Mouse (Mus musculus): ENCODE measurements around the gene Ptpn11. TPM values are rescaled to one million over a fixed set of nuclear protein-coding genes. Genes with fewer than 3 reads are reported as not detected.
A peak's percentile ranks its signal among the peaks of the same experiment; 100 is the strongest.
"Not testable (repeated sequence)": the region's sequence is repeated elsewhere in the genome, so short reads cannot be mapped to it uniquely, and the experiment has no call there.

The Ptpn11 gene
- total RNA-seq (2021), result 10 to 100 TPM; 96.8 to 96.9 TPM

DNA sequence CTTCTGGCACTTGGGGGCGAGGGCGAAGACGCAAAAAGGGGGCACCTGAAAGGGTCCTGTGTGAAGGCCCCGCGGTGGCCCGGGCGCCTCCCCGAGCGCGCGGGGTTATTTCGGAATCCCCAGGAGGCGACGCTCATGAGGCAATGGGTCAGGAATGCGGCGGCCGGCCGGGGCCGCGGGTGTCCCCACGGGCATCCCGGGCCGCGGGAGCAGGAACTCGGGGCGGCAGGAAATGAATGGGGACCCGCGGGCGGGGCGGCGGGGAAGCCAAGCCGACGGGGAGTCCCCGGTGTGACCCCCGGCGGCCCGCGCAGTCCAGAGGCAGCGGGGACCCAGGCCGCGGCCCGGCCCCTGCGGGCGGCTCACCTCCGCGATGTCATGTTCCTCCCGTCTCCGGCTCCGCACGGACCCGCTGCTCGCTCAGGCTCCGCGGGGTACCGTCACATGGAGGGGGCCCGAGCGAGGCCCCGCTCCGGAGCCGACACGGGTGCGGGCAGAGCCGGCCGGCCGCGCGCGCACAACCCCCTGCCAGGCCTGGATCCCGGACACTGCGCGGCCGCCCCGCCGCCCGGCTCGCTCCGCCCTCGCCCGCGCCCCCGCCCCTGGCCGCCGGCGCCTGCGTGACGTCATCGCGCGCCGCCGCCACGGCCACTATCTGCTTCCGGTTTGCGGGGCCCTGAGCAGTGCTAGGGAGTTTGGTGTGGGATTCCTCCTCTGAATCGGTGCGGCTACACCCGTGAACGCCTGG lies at the start of gene Ptpn11:
Gene Ptpn11, minus strand, starts transcription at position 562 of the 748 bp plus-strand sequence.
- peak; percentile 75 to 77 for DNase-seq

DNA sequence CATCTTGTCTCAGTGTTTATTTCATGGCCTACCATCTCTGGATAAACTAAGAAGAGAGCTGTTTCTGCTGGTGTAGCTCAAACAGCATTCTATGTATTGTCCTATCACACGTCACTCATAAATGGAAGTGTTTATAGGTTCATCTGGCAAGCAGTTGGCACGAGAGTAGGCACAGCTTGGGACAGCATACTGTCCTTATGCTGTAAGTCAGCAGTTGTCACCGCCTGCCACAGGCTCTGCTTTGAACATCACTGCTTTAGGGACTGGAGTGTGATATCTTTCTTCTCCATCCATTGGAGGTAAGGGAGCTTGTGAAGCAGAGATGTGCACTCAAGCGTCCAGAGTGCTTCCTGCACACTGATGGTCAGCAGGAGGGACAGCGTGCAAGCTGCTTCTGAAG lies 48.6 kb upstream of the Ptpn11 start:
- peak; percentile 63 for DNase-seq

DNA sequence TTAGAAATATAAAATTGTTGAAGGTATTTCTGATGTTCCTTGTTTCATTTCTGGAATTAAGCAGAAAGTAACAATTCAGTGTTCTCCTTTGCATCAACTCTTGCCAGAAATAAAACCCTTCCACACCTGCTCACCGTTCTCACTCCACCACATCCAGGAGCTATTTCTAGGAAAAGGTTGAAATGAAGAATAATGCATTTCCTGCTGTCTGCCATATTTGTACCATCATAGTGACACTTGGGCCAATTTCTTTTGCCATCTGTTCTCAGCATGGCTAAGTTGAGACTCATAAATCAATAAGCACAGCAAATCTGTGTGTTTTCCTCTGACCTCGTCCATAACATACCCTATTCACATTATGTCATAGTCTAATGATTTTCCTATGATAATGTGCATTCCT lies 47.0 kb upstream of the Ptpn11 start:
- no peak for DNase-seq

DNA sequence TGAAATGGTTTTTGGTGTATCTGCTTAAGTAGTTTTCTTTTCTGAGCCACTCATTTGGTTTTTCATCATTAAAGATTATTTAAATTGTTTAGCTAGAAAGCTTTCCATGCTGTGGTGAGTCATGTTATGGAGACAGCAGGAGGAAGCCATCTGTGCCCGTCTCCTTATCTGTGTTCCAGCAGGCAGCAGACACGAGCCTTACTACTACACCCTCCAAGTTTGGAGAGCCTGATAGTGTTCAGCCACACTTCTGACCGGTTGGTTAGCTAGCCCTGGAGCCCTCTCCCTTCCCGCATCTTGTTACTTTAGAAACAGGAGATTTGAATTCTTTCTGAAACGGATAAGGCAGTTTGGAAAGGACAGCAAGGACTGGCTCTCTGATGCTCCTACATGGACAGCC lies 45.0 kb upstream of the Ptpn11 start:
- peak; percentile 55 to 69 for DNase-seq

DNA sequence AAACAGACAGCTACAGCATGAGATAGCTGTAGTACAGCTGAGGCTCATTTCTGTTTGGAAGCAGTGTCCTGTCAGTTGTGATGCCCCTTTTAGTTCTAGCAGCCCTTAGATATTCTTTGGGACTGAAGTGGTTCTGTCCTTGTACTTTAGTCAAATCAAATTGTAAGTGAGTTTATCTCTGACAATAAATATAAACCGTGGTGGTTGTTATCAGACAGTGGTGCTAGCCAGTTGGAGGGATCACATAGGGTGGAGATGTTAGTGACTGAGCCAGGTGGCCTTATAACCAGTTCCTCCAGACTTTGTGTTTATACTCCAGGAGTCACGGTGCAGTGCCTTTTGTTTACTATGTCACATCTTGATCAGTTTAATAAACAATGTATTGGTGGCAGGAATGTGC lies 42.5 kb upstream of the Ptpn11 start:
- no peak for DNase-seq

DNA sequence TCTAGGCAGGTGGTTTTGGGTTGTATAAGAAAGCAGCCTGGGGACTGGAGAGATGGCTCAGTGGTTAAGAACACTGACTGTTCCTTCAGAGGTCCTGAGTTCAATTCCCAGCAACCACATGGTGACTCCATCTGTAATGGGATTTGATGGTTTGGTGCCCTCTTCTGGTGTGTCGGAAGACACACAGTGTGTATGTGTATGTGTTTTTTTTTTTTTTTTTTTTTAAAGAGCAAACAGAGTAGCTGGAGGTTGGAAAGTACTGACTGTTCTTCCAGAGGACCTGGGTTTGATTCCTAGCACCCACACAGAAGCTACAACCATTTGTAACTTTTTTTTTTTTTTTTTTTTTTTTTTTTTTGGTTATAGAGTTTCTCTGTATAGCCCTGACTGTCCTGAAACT lies 41.6 kb upstream of the Ptpn11 start:
- DNase-seq, result no peak

DNA sequence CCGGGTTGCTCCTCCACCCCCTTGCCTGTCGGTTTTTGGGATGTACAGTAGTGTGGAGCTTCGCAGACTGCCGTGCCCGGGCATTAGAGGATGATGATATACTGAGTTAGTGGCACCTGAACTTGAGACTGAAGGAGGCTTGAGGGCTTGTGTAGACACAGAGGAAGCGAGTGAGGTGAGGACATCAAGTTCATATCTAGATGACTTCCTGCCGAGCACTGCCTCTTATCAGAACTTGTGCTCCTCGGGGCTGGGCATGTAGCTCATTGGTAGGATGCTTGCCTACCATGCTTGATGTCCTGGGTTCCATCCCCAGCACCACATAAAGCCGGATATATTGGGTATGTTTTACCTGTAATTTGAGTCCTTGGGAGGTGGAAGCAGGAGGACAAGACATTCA lies 39.6 kb upstream of the Ptpn11 start:
- no peak for DNase-seq

DNA sequence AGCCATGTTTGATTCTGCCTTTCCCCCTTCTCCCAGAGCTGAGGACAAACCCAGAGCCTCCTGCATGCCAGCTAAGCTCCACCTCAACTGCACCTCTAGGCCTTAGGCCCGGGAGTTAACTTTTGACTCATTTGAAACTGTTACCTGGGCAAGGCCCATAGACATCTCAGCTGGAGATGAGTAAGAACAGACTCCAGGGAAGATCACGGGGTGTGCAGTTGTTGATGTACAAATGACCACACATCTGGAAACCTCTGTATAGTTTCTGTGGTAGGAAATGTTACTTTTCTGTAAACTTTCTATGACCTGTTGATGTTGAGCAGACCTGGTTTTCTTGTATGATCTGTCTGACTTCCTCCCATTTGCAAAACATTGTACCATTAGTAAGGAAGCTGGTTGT lies 38.0 kb upstream of the Ptpn11 start:
- DNase-seq, result no peak

DNA sequence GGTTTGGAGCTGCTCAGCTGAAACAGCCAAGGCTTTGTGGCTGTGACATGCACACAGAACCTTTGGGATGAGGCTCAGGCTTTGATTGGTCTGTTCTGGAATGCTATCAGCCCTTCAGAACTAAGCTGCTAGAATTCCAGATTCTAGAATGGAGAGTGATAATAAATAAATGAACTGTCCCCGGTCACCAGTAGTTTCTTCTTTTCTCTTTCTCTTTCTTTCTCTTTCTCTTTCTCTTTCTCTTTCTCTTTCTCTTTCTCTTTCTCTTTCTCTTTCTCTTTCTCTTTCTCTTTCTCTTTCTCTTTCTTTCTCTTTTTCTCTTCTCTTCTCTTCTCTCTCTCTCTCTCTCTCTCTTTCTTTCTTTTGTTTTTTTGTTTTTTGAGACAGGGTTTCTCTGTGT lies 36.1 kb upstream of the Ptpn11 start:
- DNase-seq, result not testable (repeated sequence)

DNA sequence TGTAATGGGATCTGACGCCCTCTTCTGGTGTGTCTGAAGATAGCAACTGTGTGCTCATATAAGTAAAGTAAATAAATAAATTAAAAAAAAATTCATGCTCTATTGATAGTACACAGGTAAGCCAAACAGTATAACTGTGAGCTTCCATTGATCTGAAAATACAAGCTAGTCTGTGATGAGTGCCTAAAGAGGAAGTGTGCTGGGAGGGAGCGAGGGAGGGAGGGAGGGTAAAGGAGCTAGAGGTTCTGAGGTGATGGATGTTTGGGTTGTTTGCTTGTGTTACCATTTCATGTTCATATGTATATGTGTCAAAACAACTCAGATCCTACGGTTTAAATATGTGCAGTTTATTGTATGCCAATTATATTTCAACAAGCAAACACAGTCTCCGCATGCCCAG lies 35.6 kb upstream of the Ptpn11 start:
- DNase-seq, result no peak

DNA sequence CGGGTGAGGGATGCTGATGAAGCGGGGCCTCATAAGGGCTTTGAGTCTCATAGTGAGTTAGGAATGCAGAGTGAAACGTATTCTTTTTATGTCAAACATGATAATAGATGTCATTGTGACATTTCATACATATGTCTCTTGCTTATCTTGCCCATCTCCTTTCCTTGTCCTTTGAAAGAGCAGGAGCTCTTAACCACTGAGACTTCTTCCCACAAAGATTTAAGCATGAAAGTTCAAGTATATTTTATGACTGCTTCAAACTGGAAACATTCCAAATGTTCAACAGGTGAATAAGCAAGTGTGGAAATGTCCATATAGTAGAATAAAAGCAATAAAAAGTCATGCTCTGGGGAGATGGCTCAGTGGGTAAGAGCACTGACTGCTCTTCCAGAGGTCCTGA lies 35.2 kb upstream of the Ptpn11 start:
- DNase-seq, result no peak

DNA sequence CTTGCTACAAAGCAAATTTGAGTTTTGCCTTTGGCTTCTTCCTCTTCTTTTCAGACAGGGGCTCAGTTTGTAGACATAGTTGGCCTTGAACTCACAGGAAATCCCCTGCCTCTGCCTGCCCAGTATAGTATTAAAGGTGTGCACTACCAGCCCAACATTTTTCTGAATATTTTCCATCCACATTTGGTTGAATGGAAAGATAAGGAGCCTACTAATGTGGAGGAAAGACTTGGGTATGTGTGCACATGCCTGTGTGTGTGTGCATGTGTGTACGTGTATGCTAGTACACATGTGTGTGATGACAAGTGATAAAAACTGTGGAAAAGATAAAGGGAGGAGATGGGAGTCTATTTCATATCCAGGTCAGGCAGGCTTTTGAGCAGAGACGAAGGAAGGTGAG lies 34.7 kb upstream of the Ptpn11 start:
- DNase-seq, result no peak

DNA sequence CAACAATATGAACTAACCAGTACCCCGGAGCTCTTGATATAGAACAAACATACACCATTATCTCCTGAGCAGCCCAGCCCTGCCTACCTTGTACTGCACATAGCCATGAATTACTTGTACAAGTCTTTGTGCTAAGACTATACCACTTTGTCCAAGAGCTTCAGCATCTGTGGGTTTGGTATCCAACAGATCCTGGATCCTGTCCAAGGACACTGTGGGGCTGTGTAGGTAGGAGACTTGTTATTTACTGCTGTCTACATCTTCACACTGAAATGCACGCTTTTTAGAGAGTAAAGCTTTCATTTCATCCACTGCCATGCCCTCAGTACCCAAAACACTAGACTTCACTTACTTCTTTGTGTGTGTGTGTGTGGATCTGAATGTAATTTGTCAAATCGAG lies 33.7 kb upstream of the Ptpn11 start:
- no peak for DNase-seq

DNA sequence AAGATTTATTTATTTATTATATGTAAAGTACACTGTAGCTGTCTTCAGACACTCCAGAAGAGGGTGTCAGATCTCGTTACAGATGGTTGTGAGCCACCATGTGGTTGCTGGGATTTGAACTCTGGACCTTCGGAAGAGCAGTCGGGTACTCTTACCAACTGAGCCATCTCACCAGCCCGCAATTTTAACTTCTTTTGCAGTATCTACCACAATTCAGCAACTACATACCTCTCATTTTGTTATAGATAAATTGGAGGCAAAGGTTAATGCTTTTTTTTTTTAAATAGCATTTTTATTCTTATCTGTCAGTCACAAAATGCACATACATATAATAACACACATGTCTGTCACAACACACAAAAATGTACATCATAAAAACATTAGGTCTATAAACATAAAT lies 32.8 kb upstream of the Ptpn11 start:
- DNase-seq, result not testable (repeated sequence)

DNA sequence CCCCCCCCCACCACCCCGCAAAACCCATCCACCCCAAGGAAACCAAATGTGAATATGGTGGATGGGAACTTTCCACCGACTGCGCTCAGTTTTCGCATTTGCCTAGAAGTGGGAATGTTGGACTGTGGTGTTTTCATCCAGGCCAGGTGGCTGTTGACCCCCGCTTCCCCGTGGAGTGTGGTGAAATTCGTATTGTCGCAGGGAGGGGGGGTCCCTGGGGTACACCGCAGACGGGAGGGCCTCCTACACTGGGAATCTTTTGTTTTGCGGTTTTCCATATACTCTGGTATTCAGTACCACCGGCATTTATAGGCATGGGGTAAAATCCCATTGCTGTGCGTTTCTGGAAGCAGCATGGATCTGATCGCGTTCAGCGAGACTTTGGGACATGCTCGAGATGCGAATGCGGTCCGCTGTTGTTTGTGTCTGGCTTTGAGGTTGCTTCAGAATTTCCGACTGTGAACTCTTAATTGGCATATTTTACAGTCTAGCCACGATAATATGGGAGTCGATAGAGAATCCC lies 30.2 kb upstream of the Ptpn11 start:
- DNase-seq, result no peak

DNA sequence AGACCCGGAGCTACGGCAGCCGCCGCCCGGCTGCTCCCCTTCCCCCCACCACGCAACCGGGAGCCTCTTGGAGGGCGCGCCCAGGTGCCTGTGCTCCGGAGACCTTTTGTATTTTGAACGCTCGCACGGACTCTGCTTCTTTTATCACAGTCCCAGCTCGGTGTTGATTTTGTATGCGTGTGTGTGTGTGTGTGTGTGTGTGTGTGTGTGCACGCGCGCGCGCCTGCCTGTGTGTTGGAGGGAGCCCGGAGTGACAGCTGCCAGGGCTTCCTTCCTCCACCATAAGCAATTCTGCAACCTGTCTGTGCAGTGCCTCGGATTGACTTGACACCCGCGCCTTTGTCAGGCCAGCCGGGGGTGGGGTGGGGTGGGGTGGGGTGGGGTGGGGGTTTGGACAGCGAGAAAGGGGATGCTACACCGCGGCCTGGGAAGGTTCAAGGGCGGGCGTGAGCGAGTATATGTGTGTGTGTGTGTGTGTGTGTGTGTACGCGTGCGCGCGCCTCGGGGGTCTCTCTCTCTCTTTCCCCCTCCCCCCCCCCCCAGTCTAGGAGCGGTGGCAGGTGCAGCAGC lies 29.6 kb upstream of the Ptpn11 start:
- DNase-seq, result peak; percentile 35 to 45

DNA sequence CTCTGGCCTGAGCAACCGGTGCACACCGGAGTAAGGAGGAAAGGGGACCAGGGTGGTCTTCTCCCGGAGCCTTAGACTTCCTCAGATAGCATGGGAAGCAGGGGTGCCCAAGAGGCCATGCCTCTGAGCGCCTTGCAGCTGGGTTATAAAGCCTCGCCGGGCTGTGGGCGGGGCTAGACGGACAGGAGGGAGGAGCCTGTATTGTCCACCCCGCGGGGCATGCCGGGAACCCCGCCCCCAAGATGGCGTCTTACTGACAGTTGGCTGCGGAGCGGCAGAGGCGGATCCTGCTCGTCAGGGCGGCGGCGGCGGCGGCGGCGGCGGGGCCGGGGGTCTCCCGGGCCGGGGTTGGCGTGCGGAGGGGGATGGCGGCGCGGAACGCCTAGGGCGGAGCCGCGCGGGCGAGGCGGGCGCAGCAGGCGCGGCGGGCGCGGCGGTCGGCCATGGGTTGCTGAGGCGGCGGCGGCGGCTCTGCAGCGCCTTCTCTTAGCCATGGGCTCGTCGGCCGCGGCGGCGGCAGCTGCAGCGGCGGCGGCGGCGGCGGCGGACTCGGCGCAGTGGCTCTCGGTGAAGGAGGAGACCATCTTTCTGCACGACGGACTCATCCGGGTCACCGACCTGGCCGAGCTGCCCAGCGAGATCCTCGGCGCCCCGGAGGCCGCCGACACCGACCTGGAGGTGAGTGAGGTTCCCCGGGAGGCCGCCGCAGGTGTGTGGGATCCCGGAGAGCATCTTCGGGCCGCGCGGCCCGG lies 29.0 kb upstream of the Ptpn11 start, which contains the start of gene Hectd4:
Gene Hectd4, plus strand, starts transcription at position 240 of the 752 bp plus-strand sequence.
- peak; percentile 93 to 96 for DNase-seq

DNA sequence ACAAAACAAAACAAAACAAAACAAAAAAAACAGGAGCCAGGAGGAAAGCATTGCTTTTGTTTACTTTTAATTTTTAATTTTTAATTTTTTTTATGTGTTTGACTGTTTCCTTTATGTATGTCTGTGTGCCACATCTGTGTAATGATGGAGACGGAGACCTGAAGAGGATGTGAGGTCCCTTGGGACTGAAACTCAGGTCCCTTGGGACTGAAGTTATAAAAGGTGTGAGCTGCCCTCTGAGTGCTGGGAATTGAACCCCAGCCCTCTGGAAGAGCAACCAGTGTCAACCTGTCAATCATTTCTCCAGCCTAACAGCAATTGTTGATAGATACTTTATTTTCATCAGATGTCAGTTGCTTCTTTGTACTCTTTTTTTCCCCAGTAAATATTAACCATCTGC lies 28.0 kb upstream of the Ptpn11 start:
- no peak for DNase-seq

DNA sequence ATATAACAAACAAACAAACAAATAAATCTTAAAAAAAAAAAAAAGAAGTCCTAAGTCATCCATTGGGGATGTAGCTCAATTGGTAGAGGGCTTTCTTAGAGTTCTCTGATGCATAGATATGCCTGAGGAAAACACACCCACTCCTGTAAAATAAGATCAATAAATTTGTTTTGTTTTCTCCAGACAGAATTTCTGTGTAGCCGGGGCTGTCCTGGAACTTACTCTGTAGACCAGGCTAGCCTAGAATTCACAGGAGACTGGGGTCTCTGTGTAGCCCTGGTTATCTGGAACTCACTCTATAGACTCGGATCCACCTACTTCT lies 26.1 kb upstream of the Ptpn11 start:
- DNase-seq, result no peak

DNA sequence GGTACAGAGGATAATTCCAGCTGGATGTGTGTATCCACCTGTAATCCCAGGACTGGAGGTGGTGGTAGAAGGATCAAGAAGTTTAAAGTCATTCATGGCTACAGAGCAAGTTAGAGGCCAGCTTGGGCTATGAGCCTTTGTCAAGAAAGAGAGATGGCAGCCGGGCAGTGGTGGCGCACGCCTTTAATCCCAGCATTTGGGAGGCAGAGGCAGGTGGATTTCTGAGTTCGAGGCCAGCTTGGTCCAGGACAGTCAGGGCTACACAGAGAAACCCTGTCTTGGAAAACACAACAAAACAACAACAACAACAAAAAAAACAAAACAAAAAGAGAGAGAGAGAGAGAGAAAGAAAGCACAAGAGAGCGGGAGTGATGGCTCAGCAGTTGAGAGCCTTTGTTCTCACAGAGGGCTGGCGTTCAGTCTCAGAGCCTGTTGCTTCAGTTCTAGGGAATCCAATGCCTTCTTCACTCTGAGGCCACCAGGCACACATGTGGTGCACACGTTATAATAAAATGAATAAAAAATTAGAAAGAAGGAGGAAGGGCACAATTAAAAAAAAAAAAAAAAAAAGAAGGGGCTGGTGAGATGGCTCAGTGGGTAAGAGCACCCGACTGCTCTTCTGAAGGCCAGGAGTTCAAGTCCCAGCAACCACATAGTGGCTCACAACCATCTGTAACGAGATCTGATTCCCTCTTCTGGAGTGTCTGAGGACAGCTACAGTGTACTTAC lies 25.6 kb upstream of the Ptpn11 start:
- not testable (repeated sequence) for DNase-seq

DNA sequence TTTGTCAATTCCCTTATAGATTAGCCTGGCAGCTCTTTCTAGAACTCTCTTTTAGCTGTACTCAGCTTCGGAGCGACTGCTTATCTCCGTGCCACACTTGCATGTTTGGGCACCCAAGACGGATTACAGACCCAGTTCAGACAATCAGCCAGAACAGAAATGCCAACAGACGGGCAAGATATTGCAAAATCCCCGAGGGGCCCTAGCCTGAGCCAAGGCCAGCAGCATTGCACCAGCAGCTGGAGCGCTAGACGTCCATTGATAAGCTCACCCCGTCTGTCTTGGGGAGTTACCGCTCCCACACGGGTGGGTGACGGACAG lies 24.9 kb upstream of the Ptpn11 start:
- no peak for DNase-seq

DNA sequence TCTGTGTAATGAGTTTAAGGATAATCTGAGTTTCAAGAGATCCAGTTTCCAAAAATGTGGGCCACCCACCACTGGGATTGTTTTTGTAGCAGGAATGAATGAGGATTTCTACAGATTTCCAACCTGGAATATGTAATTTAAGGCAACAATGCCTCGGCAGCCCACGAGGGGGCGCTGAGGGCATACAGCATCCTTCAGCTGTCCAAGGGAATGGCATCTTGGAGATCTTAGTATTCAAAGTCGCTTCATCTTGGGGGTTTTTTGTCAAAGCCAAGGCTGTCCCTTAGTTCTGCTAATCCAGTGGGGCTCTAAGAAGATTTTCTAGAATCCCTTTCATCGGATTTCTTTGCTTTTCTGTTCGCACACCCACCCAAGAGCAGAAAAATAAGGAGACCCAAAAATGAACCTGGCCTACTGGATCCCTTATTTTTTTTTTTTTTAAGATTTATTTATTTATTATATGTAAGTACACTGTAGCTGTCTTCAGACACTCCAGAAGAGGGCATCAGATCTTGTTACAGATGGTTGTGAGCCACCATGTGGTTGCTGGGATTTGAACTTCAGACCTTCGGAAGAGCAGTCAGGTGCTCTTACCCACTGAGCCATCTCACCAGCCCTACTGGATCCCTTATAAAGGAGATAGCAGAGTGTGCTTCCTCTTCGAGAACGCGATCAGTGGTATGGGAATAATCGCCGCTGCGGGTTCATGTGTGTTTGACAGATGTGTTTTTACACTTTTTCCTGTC lies 24.4 kb upstream of the Ptpn11 start:
- DNase-seq, result peak; percentile 56 to 64

Measured in layer of hippocampus, postnatal 36 days (tissue).